Mouse (Mus musculus): ENCODE data around the gene Apbb2.

Gene Apbb2

DNA sequence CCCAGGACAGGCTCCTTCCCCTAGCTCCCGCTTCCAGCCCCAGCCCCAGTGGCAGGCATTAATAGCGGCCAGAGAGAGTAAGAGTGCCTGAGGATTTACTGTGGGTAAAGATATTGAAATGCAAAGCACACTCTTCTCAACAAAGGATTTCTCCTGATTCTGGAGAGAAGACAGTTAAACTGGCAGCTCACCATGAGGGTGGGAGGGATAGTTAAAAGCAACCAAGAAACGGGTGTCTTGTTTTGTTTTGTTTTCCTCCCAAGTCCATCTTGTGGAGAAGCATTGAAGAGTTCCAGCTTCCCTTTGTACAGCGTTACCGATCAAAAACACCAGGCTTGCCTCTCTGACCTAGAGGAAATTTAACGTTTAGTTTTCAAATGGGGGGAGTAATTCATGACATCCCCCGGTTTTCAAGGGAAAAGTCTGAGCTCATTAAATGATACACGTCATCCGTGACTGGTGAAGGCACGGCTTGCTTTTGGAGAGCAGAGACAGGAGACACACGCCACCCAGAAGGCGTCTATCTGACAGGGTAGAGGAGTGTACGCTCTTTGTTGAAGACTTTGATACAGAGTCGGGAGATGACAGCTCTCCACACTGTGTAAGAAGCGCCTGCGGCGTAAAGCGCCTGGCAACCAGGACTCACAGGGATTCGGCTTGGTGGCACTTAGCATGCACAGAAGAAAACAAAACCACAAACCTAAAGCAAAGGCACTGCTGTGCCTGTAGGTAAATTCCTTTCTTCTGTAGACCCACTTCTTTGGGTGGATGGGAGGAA is 290.4 kb downstream of the Apbb2 start:
- no peak for DNase-seq

DNA sequence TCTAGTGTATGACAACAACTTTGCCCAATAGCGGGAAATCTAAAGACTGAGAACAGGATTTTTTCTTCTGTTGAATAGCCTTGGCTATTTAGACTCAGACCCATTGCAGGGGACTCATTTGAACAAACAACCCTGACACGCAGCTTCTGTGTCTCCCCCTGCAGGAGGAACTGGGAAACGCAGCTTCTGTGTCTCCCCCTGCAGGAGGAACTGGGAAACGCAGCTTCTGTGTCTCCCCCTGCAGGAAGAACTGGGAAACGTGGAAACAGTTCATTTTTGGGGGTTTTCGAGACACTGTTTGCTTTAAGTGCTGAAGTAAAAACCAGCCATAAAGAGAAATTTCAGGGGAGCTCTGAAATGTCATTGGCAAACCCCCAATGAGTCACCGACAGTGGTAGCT is 292.2 kb downstream of the Apbb2 start:
- DNase-seq, result no peak

GRCm38 (mm10) chr5:66323603-66324002 is 295.0 kb downstream of the Apbb2 start:
- DNase-seq, result peak; percentile 90

DNA sequence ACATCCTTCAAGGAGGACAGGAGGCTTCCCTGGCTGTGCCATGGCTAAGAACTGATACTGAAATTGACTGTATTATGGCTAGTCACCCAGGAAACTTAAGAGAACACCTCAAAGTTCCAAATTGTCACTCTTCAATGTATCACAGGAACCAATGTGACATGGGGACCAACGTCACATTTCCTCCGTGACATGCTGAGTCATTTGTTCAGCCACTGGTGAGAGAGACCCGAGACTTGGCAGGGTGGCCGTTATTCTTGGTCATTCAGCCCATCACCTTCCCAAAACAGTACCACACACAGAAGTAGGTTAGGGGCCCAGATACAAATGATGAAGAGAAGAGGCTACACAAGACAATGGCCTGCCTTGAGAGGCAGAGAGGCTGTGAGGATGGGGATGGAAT is 295.5 kb downstream of the Apbb2 start:
- DNase-seq, result no peak

DNA sequence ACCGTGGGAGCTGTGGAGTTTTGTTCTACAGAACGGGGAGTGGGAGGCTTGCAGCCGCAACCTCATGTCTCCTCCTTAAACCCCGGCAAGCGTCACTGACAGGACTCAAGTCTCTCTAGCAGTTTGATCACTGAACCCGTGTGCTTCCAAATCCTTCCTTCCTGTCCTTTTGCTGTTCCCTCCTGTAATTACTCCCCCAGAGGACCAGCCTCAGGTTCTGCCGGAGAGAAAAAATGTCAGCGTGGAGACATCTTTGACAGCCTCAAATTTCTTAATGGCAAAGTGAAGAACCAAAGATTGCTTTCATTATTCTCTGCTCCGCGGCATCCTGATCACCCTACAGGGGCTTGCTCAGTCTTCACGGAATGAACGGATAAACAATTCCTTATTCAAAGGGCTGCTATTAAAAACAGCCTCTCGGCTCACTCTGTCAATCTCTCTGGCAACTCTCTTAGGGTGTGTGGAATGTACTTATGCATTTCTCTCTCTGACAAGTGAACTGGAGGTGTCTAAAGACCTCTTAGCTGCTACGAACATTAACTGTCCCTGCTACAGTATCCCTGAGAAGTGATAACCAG is 298.7 kb downstream of the Apbb2 start:
- no peak for DNase-seq

DNA sequence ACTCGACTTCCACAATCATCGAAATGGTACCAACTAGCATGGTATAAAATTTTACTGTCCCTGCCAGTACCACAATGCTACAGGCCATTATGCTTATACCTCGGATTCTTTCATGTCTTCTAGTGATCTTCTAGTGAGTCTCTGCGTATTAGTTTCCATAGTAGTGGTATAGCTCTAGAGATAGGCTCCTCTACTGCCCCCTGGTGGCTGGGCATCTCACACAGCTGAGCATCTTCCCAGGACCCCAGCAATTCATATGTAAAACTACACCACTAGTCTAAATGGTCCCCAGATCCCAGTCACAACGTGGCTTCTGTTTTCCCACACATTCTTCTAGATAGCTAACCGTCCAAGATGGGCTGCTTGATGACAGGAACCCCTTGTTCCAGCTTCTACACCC is 299.2 kb downstream of the Apbb2 start:
- DNase-seq, result no peak

- DNase-seq, result peak; percentile 68
Observed at GRCm38 (mm10) chr5:66315791-66316190, 302.8 kb downstream of the Apbb2 start.

GRCm38 (mm10) chr5:66310806-66311205 is 307.8 kb downstream of the Apbb2 start:
- DNase-seq, result no peak

GRCm38 (mm10) chr5:66310328-66310727 is 308.3 kb downstream of the Apbb2 start:
- DNase-seq, result no peak

GRCm38 (mm10) chr5:66305511-66305910 is 313.1 kb downstream of the Apbb2 start:
- DNase-seq, result peak; percentile 59

GRCm38 (mm10) chr5:66304300-66305067 is 314.1 kb downstream of the Apbb2 start:
- no peak for DNase-seq

DNA sequence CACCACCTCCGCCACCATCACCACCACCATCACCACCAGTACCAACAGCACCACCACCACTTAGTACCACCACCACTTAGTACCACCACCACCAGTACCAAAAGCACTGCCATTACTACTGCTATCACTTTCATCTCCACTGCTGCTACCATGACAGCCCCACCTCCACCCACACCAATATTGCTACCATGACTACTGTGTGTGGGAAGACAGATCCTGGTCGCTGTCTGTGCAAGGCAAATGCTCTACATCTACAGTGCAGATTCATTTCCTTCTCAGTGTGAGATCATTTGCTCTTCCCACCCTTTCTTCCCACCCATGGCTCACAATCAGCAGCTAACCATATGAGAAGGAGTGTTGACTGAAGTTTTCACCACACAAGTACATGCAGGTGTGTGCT is 315.7 kb downstream of the Apbb2 start:
- DNase-seq, result peak; percentile 80

- DNase-seq, result no peak
Observed at GRCm38 (mm10) chr5:66302085-66302815, 316.3 kb downstream of the Apbb2 start.

DNA sequence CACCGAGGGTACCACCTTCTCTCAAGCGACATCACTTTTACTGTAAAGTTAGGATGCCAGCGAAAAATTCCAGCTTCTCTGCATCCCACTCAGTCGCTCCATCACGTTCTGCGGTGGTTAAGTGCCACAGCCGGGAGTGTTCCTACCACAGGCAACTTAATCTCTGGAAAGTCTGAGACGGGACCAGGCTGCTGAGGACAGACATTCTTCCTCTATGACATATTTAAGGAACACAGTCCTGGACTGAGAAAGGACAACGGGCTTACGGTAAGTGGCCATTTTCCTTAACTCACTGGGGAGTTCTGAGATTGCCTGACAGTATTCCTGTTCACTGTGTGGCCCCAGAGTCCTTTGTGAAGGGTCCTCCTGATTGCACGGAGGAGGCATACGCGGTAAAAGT is 318.0 kb downstream of the Apbb2 start:
- no peak for DNase-seq

- DNase-seq, result no peak
Observed at GRCm38 (mm10) chr5:66298856-66299255, 319.7 kb downstream of the Apbb2 start.

DNA sequence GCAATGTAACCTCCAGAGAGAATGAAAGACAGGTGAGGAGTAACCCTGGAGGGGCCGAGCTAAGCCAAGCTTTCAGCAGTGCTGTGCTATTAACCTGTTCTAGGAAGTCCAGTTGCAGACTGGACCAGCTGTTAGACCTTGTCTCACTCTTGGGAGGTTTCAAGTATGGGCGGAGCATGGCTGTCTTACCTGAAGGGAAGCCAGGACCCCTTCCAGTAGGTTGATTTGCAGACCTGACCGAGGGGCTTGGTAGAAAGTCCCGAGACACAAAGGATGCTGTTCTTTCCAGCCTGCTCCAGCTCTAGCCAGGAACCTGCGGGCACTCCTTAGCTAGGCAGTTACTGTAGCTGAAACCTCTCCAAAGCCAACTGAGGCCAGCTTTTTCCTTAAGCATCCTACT is 322.5 kb downstream of the Apbb2 start:
- no peak for DNase-seq

GRCm38 (mm10) chr5:66294952-66295351 is 323.6 kb downstream of the Apbb2 start:
- no peak for DNase-seq

- no peak for DNase-seq
Observed at GRCm38 (mm10) chr5:66294106-66294625, 324.4 kb downstream of the Apbb2 start.

- no peak for DNase-seq
Observed at GRCm38 (mm10) chr5:66280742-66281141, 337.8 kb downstream of the Apbb2 start.

DNA sequence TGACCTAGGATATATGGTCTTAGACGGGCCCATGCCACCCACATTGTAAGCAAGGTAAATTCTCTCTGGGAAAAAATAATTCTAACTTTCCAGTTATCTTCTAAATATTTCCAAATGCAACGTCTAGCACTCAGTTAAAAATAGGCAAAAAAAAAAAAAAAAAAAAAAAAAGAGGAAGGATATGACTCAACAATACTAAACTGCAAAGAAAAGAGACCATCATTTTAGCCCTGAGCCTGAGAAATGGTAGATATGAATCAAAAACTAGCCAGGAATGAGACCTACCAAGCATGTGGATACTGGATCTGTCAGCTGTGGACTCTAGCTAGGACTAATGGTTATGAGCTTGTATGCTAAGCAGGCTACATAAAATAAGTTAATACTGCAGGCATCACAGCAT is 338.9 kb downstream of the Apbb2 start:
- DNase-seq, result no peak

- DNase-seq, result no peak
Observed at GRCm38 (mm10) chr5:66274417-66274816, 344.2 kb downstream of the Apbb2 start.

DNA sequence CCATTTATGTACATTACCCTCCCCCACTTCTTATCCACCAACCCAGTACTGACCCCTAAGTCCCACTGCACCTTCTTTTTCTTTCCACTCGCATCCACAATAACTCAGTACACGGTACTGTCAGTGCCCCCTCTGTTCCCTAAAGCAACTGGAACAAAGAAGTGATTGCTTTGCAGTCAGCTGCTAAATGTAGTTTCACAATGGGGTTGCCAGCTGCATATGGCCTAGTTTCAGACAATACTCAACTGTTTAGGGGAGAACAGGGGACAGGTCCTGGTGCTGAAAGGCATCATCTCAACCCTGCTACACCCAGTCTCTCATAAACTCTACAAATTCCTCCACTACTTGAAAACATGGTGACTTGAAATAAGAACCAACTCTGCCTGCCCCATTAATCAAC is 347.4 kb downstream of the Apbb2 start:
- DNase-seq, result no peak

DNA sequence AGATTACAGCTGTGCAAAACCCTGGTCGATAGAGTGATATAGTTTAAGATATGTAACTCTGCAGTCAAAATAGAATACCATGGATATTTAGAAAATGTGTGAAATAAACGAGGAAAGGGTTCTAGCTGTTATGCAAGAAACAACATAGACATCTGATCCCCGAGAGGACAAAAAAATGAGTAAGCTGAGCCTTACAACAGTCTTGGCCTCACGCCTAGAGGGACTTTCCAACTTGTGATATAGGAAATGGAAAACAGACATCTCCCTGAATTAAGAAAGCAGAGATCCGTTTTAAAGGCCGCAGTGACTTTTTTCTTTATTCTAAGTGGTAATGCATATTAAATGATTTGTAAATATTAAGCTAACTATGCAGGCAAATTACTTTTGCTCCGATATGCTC is 349.0 kb downstream of the Apbb2 start:
- DNase-seq, result no peak

All from right cerebral cortex, adult 18-20 months (tissue).